Comparison of ENCODE assay signal across 33 mouse cellular contexts in genomic region chr9:86095460-86095859, GRCm38 (mm10).
"Had no signal": no experiment of that assay in that cellular context is flagged by ENCODE, and none has a peak within 500 bp of the region (broad histone marks: within the 10 kb centered on the region; RNA-seq: fewer than 3 reads in every experiment).

No protein-coding gene starts in this region.

- H3K9me3 ChIP-seq: limb, embryonic 10.5 days; limb, embryonic 12.5 days; limb, embryonic 13.5 days; limb, embryonic 15.5 days; liver, embryonic 12.5 days; liver, embryonic 13.5 days; liver, embryonic 15.5 days; lung, embryonic 15.5 days; midbrain, embryonic 10.5 days; midbrain, embryonic 12.5 days; midbrain, embryonic 13.5 days; midbrain, embryonic 15.5 days; neural tube, embryonic 12.5 days; neural tube, embryonic 13.5 days had no signal

- H3K4me1 ChIP-seq: limb, embryonic 10.5 days; limb, embryonic 12.5 days; limb, embryonic 15.5 days; liver, embryonic 12.5 days; liver, embryonic 13.5 days; liver, embryonic 15.5 days; lung, embryonic 15.5 days; megakaryocyte, embryonic 14.5 days; midbrain, embryonic 10.5 days; midbrain, embryonic 12.5 days; midbrain, embryonic 13.5 days; midbrain, embryonic 15.5 days; neural tube, embryonic 12.5 days; neural tube, embryonic 13.5 days had no signal

- H3K36me3 ChIP-seq: limb, embryonic 10.5 days; limb, embryonic 12.5 days; limb, embryonic 13.5 days; limb, embryonic 15.5 days; liver, embryonic 12.5 days; liver, embryonic 13.5 days; liver, embryonic 15.5 days; lung, embryonic 15.5 days; midbrain, embryonic 10.5 days; midbrain, embryonic 12.5 days; midbrain, embryonic 13.5 days; midbrain, embryonic 15.5 days; neural tube, embryonic 12.5 days; neural tube, embryonic 13.5 days had no signal

- DNase-seq: left cerebral cortex, postnatal 4 days; liver; liver, embryonic 13.5 days; liver, postnatal 0 days; lung, adult 18-20 months; lung, adult 2 months; lung, embryonic 14.5 days; lung, postnatal 10 days; lung, postnatal 14 days; lung, postnatal 36 days; lung, postnatal 4 days; midbrain, embryonic 14.5 days had no signal

- H3K27ac ChIP-seq: limb, embryonic 10.5 days; limb, embryonic 12.5 days; limb, embryonic 13.5 days; limb, embryonic 15.5 days; liver, embryonic 12.5 days; liver, embryonic 13.5 days; liver, embryonic 14.5 days; liver, embryonic 15.5 days; lung, embryonic 15.5 days; macrophage; midbrain, embryonic 10.5 days; midbrain, embryonic 12.5 days; midbrain, embryonic 13.5 days; midbrain, embryonic 15.5 days; neural tube, embryonic 12.5 days; neural tube, embryonic 13.5 days had no signal

- H3K4me3 ChIP-seq: limb, embryonic 10.5 days; limb, embryonic 12.5 days; limb, embryonic 13.5 days; limb, embryonic 15.5 days; liver, embryonic 12.5 days; liver, embryonic 13.5 days; liver, embryonic 15.5 days; lung, embryonic 15.5 days; megakaryocyte, embryonic 14.5 days; midbrain, embryonic 10.5 days; midbrain, embryonic 12.5 days; midbrain, embryonic 13.5 days; midbrain, embryonic 15.5 days; myocyte; neural tube, embryonic 12.5 days; neural tube, embryonic 13.5 days had no signal

- H3K4me2 ChIP-seq: limb, embryonic 12.5 days; limb, embryonic 13.5 days; limb, embryonic 15.5 days; liver, embryonic 11.5 days; liver, embryonic 12.5 days; liver, embryonic 13.5 days; liver, embryonic 15.5 days; lung, embryonic 14.5 days; lung, embryonic 15.5 days; midbrain, embryonic 11.5 days; midbrain, embryonic 12.5 days; midbrain, embryonic 13.5 days; midbrain, embryonic 15.5 days; neural tube, embryonic 12.5 days; neural tube, embryonic 13.5 days had no signal

- ATAC-seq: liver, embryonic 12.5 days; liver, postnatal 0 days; lung, postnatal 0 days; midbrain, embryonic 13.5 days; midbrain, embryonic 15.5 days; midbrain, embryonic 16.5 days had no signal

- H3K27me3 ChIP-seq: limb, embryonic 12.5 days; limb, embryonic 13.5 days; limb, embryonic 15.5 days; liver, embryonic 12.5 days; liver, embryonic 13.5 days; liver, embryonic 15.5 days; lung, embryonic 15.5 days; megakaryocyte, embryonic 14.5 days; midbrain, embryonic 12.5 days; midbrain, embryonic 13.5 days; midbrain, embryonic 15.5 days; neural tube, embryonic 12.5 days; neural tube, embryonic 13.5 days had no signal

- H3K9ac ChIP-seq: limb, embryonic 12.5 days; limb, embryonic 13.5 days; limb, embryonic 15.5 days; liver, embryonic 12.5 days; liver, embryonic 13.5 days; liver, embryonic 14.5 days; liver, embryonic 15.5 days; liver, postnatal 0 days; lung, embryonic 14.5 days; lung, embryonic 15.5 days; midbrain, embryonic 12.5 days; midbrain, embryonic 13.5 days; midbrain, embryonic 15.5 days; neural tube, embryonic 12.5 days; neural tube, embryonic 13.5 days had no signal
